Mouse (Mus musculus): ENCODE results near the gene Ube2l3.

DNA sequence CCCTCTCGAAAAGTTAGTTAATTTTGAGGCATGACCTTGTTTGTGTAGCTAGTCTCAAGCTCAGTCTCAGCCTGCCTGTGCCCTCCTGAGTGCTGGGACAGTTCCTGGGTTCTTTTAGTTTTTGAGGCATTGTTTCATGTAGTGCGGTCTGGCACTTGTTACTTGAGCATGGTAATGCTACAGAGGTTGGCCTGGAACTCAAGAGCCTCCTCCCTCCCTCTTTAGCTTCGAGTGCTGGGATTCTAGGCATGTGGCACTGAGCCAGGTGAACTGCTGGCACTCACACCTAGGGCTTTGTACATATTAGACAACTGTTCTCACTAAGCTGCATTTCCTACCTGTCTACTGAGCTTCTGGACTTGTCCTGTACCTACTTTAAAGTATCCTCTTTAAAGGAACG is 45.3 kb upstream of the Ube2l3 start:
- TF ChIP-seq CTCF (IDR thresholded peaks at IDR 0.05; ENCODE audit: low read depth) (no peak), EP300 (IDR thresholded peaks at IDR 0.05; ENCODE audit: low read depth) (no peak)

Measured in liver, postnatal 0 days (tissue).